9 mouse cellular contexts compared by ENCODE assay signal in genomic region chr19:20390455-20390994, GRCm38 (mm10). TPM values are rescaled to one million over a fixed set of nuclear protein-coding genes. Genes with fewer than 3 reads are reported as not detected.
A peak's percentile ranks its signal among the peaks of the same experiment; 100 is the strongest.
DNase-seq lines count a peak whose midpoint lies in the region; ATAC-seq lines count a peak whose summit lies in the region.
"Had no signal": no experiment of that assay in that cellular context is flagged by ENCODE, and none has a peak within 500 bp of the region (broad histone marks: within the 10 kb centered on the region; RNA-seq: fewer than 3 reads in every experiment).

Gene Anxa1 (minus strand): TSS chr19:20390944.

- no peak within 1 kb of the TSS for H3K27ac ChIP-seq in limb, embryonic 12.5 days
- no peak within 1 kb of the TSS for H3K27ac ChIP-seq in limb, embryonic 10.5 days
- no peak within 1 kb of the TSS for H3K27ac ChIP-seq in midbrain, embryonic 14.5 days (replicated peaks; ENCODE audit: low read depth, low read length)
- no peak within 1 kb of the TSS for H3K27ac ChIP-seq in forebrain, embryonic 13.5 days
- H3K27ac ChIP-seq: neural tube, embryonic 13.5 days had no signal

- no peak within 1 kb of the TSS for H3K9ac ChIP-seq in limb, embryonic 12.5 days (replicated peaks)
- no peak within 1 kb of the TSS for H3K9ac ChIP-seq in midbrain, embryonic 14.5 days (replicated peaks; ENCODE audit: low read length)
- H3K9ac ChIP-seq in forebrain, embryonic 13.5 days, result no peak within 1 kb of the TSS
- H3K9ac ChIP-seq: neural tube, embryonic 13.5 days had no signal

- H3K4me2 ChIP-seq in limb, embryonic 12.5 days, result no peak within 1 kb of the TSS
- H3K4me2 ChIP-seq in midbrain, embryonic 14.5 days (ENCODE audit: low read length), result no peak within 1 kb of the TSS
- no peak within 1 kb of the TSS for H3K4me2 ChIP-seq in forebrain, embryonic 13.5 days
- H3K4me2 ChIP-seq: neural tube, embryonic 13.5 days had no signal

- no peaks in the 10 kb centered on the region for H3K36me3 ChIP-seq in limb, embryonic 12.5 days
- H3K36me3 ChIP-seq in limb, embryonic 10.5 days, result no peaks in the 10 kb centered on the region
- no peaks in the 10 kb centered on the region for H3K36me3 ChIP-seq in midbrain, embryonic 14.5 days (ENCODE audit: control insufficient read depth, insufficient read depth, low read length)
- no peaks in the 10 kb centered on the region for H3K36me3 ChIP-seq in forebrain, embryonic 13.5 days (ENCODE audit: poor library complexity, severe bottlenecking)
- H3K36me3 ChIP-seq: neural tube, embryonic 13.5 days had no signal

- no peaks in the 10 kb centered on the region for H3K27me3 ChIP-seq in limb, embryonic 12.5 days
- no peaks in the 10 kb centered on the region for H3K27me3 ChIP-seq in limb, embryonic 10.5 days (ENCODE audit: low read depth, poor library complexity, severe bottlenecking)
- H3K27me3 ChIP-seq in midbrain, embryonic 14.5 days (ENCODE audit: control insufficient read depth, insufficient read depth, low read length), result no peaks in the 10 kb centered on the region
- H3K27me3 ChIP-seq in forebrain, embryonic 13.5 days, result no peaks in the 10 kb centered on the region
- H3K27me3 ChIP-seq: neural tube, embryonic 13.5 days had no signal

- H3K4me1 ChIP-seq in limb, embryonic 12.5 days (replicated peaks), result 0 out of 2 replicates have a peak, but pooled peaks cover 7% of the 10 kb centered on the region
- no peaks in the 10 kb centered on the region for H3K4me1 ChIP-seq in limb, embryonic 10.5 days
- no peaks in the 10 kb centered on the region for H3K4me1 ChIP-seq in midbrain, embryonic 14.5 days (ENCODE audit: control insufficient read depth, insufficient read depth, low read length)
- H3K4me1 ChIP-seq in forebrain, embryonic 13.5 days, result no peaks in the 10 kb centered on the region
- H3K4me1 ChIP-seq: neural tube, embryonic 13.5 days had no signal

- H3K4me3 ChIP-seq in limb, embryonic 12.5 days (replicated peaks), result no peak within 1 kb of the TSS
- H3K4me3 ChIP-seq in limb, embryonic 10.5 days, result no peak within 1 kb of the TSS
- no peak within 1 kb of the TSS for H3K4me3 ChIP-seq in midbrain, embryonic 14.5 days (replicated peaks; ENCODE audit: low read depth, low read length)
- no peak within 1 kb of the TSS for H3K4me3 ChIP-seq in forebrain, embryonic 13.5 days
- H3K4me3 ChIP-seq: neural tube, embryonic 13.5 days had no signal

- WGBS in limb, embryonic 12.5 days, result 60% methylated on average over 5 of the region's 5 CpGs
- 75% methylated on average over 5 of the region's 5 CpGs for WGBS in limb, embryonic 10.5 days
- WGBS in midbrain, embryonic 14.5 days, result 78% methylated on average over 5 of the region's 5 CpGs
- 80% methylated on average over 5 of the region's 5 CpGs for WGBS in forebrain, embryonic 13.5 days

- H3K9me3 ChIP-seq in limb, embryonic 12.5 days, result no peaks in the 10 kb centered on the region
- H3K9me3 ChIP-seq in limb, embryonic 10.5 days (replicated peaks), result no peaks in the 10 kb centered on the region
- no peaks in the 10 kb centered on the region for H3K9me3 ChIP-seq in midbrain, embryonic 14.5 days (ENCODE audit: control insufficient read depth, low read length)
- no peaks in the 10 kb centered on the region for H3K9me3 ChIP-seq in forebrain, embryonic 13.5 days (replicated peaks)
- H3K9me3 ChIP-seq: neural tube, embryonic 13.5 days had no signal

- DNase-seq in limb, embryonic 10.5 days (ENCODE audit: low spot score), result no peak
- DNase-seq in induced T-regulatory cell, adult 2 months (ENCODE audit: low read depth), result peak; percentile 6
- DNase-seq in lung, postnatal 10 days, result peak; percentile 50
- DNase-seq in layer of hippocampus, postnatal 10 days (ENCODE audit: low spot score in 2 of 2), result no peak
- DNase-seq in midbrain, embryonic 14.5 days, result no peak

- ATAC-seq in limb, embryonic 12.5 days (ENCODE audit: insufficient number of reproducible peaks, insufficient read depth, low FRiP score, low TSS enrichment, low read depth), result no peak
- no peak for ATAC-seq in erythroblast, adult 5-6 weeks (replicated peaks; ENCODE audit: low FRiP score, poor library complexity, severe bottlenecking)
- ATAC-seq in midbrain, embryonic 14.5 days (ENCODE audit: low FRiP score, low TSS enrichment), result no peak
- ATAC-seq in forebrain, embryonic 13.5 days, result no peak

RNA-seq across cellular contexts. Expression of gene Anxa1, which starts in this region (rescaled TPM):
- polyA plus RNA-seq in limb, embryonic 12.5 days (2016; fragmentation: Nextera tagmentation; extraction: Ambion mirVana), result 15.2 and 17.6 TPM in 2 replicates
- polyA plus RNA-seq in limb, embryonic 10.5 days (2016; fragmentation: Nextera tagmentation; extraction: Ambion mirVana), result 1.4 and 2.9 TPM in 2 replicates
- 617 and 762 TPM in 2 replicates for total RNA-seq in erythroblast, adult 5-6 weeks (2015; ENCODE audit: low replicate concordance)
- total RNA-seq in erythroblast, adult 5-6 weeks (2017; ENCODE audit: low replicate concordance), result 402 and 528 TPM in 2 replicates
- 1 to 10 TPM; 1.8 to 2.2 TPM for total RNA-seq in layer of hippocampus, postnatal 10 days (2021)
- 3.3 and 5.6 TPM in 2 replicates for polyA plus RNA-seq in midbrain, embryonic 14.5 days (2014; fragmentation: Nextera tagmentation; extraction: Ambion mirVana)
- polyA plus RNA-seq in forebrain, embryonic 13.5 days (2015; fragmentation: Nextera tagmentation; extraction: Ambion mirVana), result 1.1 and 1.4 TPM in 2 replicates

Comparison
In these comparisons a context has a peak if more than half of its experiments do, and no peak if none do; other contexts are left out.
1. RNA of gene Anxa1 (total RNA-seq): 402 to 762 TPM in erythroblast, adult 5-6 weeks; 1.8 to 2.2 TPM in layer of hippocampus, postnatal 10 days; every median in the first group is over 100 times any median in the second.
2. DNase-seq: peak in induced T-regulatory cell, adult 2 months (single experiment) and lung, postnatal 10 days (single experiment); none in limb, embryonic 10.5 days (single experiment), layer of hippocampus, postnatal 10 days (0 of 2) and midbrain, embryonic 14.5 days (single experiment).